Comparison of ENCODE assay signal across 26 mouse cellular contexts in the genomic region with DNA sequence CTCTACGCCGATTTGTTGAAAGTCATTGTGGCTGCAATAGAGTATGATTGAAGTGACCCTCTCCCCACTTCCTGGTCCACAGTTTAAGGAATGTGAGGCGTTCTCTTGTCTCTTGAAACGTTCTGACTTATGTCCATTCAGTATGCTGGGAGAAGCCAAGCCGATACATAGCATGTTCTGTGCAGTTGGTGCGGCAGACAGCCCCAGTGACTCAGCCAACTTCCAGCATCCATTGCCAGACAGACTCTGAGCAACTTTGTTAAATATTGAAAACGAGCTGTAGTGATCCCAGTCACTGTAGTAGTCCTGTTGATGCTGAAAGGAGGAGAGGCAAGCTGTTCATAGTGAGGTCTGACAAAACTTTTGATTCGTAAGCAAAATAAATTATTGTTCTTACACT. TPM values are rescaled to one million over a fixed set of nuclear protein-coding genes. Genes with fewer than 3 reads are reported as not detected.
"Had no signal": no experiment of that assay in that cellular context is flagged by ENCODE, and none has a peak within 500 bp of the region (broad histone marks: within the 10 kb centered on the region; RNA-seq: fewer than 3 reads in every experiment).

No protein-coding gene starts in this region.

- H3K27ac ChIP-seq: kidney, postnatal 0 days; limb, embryonic 10.5 days; limb, embryonic 13.5 days; liver, embryonic 12.5 days; liver, embryonic 15.5 days; lung, embryonic 15.5 days; midbrain, embryonic 10.5 days; midbrain, embryonic 15.5 days; neural tube, embryonic 12.5 days; neural tube, embryonic 15.5 days; stomach, postnatal 0 days had no signal

- H3K4me3 ChIP-seq: limb, embryonic 10.5 days; limb, embryonic 13.5 days; liver, embryonic 12.5 days; liver, embryonic 15.5 days; lung, embryonic 15.5 days; megakaryocyte, embryonic 14.5 days; midbrain, embryonic 10.5 days; midbrain, embryonic 15.5 days; neural tube, embryonic 12.5 days; neural tube, embryonic 15.5 days had no signal

- ATAC-seq: inflammation-experienced regulatory T-cells, adult 6 months; intestine, embryonic 16.5 days; liver, embryonic 12.5 days; midbrain, embryonic 15.5 days had no signal

- H3K4me2 ChIP-seq: limb, embryonic 13.5 days; liver, embryonic 12.5 days; liver, embryonic 15.5 days; lung, embryonic 15.5 days; midbrain, embryonic 15.5 days; neural tube, embryonic 12.5 days; neural tube, embryonic 15.5 days had no signal

- H3K9me3 ChIP-seq: limb, embryonic 10.5 days; limb, embryonic 13.5 days; liver, embryonic 12.5 days; liver, embryonic 15.5 days; lung, embryonic 15.5 days; megakaryocyte, embryonic 14.5 days; midbrain, embryonic 10.5 days; midbrain, embryonic 15.5 days; neural tube, embryonic 12.5 days; neural tube, embryonic 15.5 days had no signal

- H3K36me3 ChIP-seq: limb, embryonic 10.5 days; limb, embryonic 13.5 days; liver, embryonic 12.5 days; liver, embryonic 15.5 days; lung, embryonic 15.5 days; midbrain, embryonic 10.5 days; midbrain, embryonic 15.5 days; neural tube, embryonic 12.5 days; neural tube, embryonic 15.5 days had no signal

- H3K9ac ChIP-seq: limb, embryonic 13.5 days; liver, embryonic 12.5 days; liver, embryonic 15.5 days; lung, embryonic 15.5 days; midbrain, embryonic 15.5 days; neural tube, embryonic 12.5 days; neural tube, embryonic 15.5 days had no signal

- H3K27me3 ChIP-seq: limb, embryonic 13.5 days; liver, embryonic 12.5 days; liver, embryonic 15.5 days; lung, embryonic 15.5 days; megakaryocyte, embryonic 14.5 days; midbrain, embryonic 15.5 days; neural tube, embryonic 12.5 days; neural tube, embryonic 15.5 days had no signal

- DNase-seq: kidney, adult 18-20 months; kidney, postnatal 25 days; liver; lung, adult 18-20 months; lung, postnatal 10 days; lung, postnatal 36 days; retina, postnatal 1 day; right cerebral cortex, postnatal 14 days; right cerebral cortex, postnatal 4 days; thymus, adult 2 months; thymus, postnatal 14 days; thymus, postnatal 4 days had no signal

RNA-seq across cellular contexts. Expression of a gene that starts 14.5 kb away (rescaled TPM):
- polyA plus RNA-seq: inflammation-experienced regulatory T-cells, adult 6 months had no signal
